Mouse (Mus musculus): ENCODE data around the gene Cdkal1.

DNA sequence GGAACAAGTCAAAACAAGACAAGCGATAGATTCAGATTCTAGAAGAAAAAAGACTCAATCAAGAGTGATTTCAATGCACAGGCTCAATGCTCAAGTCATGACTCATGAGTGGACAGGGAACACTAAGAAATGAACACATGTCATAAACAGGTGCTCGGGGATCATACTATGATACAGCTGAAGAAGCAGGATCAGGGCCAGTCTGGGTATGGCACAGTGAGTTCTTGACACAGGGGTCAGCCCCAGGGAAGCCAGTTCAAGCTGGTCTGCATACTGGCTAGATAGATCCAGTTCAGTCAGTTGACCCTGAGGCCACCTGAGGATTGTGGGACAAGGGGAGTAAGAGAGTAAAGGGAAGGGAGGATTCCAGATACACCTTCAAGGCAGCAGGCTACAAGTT, 254.4 kb downstream of the Cdkal1 start:
- no peak for TF ChIP-seq CTCF (IDR thresholded peaks at IDR 0.05)
- TF ChIP-seq EP300 (IDR thresholded peaks at IDR 0.05; ENCODE audit: insufficient read depth, low read depth, low read length): no peak
